Mouse (Mus musculus) liver, postnatal 0 days (tissue): ENCODE results near the gene Tecr.

Experiments used
- CTCF ChIP-seq: sonication (generic); IDR thresholded peaks from 2 replicates; pipeline ENCODE4 v1.5.1; 2016; ENCODE audit warnings: antibody characterized with exemption, low read depth
- EP300 ChIP-seq: IDR thresholded peaks from 2 replicates; pipeline ENCODE4 v1.6.1; 2016; ENCODE audit warnings: antibody characterized with exemption, low read depth, mild to moderate bottlenecking

GRCm38 (mm10) chr8:83648031-83648430 is 40.3 kb upstream of the Tecr start:
- TF ChIP-seq CTCF (no peak), EP300 (no peak)
